Mouse (Mus musculus) urinary bladder, postnatal 14 days (tissue): ENCODE measurements around the gene Pmel.
A peak's percentile ranks its signal among the peaks of the same experiment; 100 is the strongest.

Experiments used
- DNase-seq: peaks from one replicate; pipeline ENCODE4 v3.0.0; 2021; ENCODE audit warnings: low spot score

Pmel gene

GRCm38 (mm10) chr10:128748252-128748864 is 44.4 kb downstream of the Pmel start:
- peak; percentile 76 for DNase-seq
